Mouse (Mus musculus) bone marrow, adult 2 months (tissue): Measurements from ENCODE around the gene Zfp433.
"Not testable (repeated sequence)": the region's sequence is repeated elsewhere in the genome, so short reads cannot be mapped to it uniquely, and the experiment has no call there.

Experiments used
- CTCF ChIP-seq: fragments of 200-500 bp; IDR thresholded peaks from 2 replicates; pipeline ENCODE4 v1.5.1; 2011; ENCODE audit warnings: low read length, control low read depth; ENCODE audit not compliant: control insufficient read depth, insufficient read depth
- POLR2A ChIP-seq: fragments of 200-500 bp; IDR thresholded peaks from 2 replicates; pipeline ENCODE4 v1.6.1; 2011; ENCODE audit warnings: low read depth, mild to moderate bottlenecking, control low read depth, low read length, borderline replicate concordance; ENCODE audit not compliant: control insufficient read depth

DNA sequence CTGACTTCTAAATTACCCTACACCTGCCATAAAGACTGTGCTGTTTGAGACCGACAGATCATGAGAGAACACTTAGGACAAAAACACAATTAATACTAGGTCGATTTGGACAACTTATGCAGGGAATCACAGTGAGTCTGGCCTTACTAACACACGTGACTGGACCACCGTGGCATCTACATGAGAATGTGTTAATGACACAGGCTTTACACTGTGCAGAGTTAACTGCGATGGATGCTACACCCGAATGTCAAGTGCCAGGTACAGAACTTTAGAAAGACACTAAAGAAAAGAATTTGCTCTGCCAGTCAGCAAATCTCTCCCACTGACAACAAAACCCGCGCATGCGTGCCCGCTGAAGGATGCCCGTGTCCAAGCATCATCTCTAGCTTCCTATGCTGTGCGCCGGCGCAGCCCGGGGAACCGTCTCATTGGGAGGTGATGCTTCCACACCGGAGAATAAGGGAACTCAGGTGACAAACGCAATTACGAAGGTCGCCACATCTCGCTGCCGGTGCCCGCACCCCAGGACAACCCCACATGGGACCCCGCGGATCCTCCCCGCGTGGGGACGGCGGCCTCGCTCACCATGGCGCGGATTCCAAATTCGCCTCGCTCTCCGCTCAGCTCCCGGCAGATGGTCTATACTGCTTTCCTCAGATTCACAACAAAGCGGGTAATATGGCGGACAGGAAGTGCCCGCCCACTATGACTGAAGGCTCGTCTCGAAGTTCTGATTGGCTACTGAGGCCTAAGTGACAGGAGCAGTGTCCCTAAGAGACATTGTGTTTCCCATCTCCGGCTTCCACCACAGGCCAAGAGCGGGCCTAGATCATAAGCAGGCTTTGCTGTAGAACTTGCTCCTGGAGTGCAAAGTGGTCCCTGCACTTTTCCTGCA lies 66.1 kb downstream of the Zfp433 start, which contains the start of gene Gm3055:
- not testable (repeated sequence) for TF ChIP-seq CTCF, POLR2A
